Mouse (Mus musculus): ENCODE data around the gene Clec4n. TPM values are rescaled to one million over a fixed set of nuclear protein-coding genes. Genes with fewer than 3 reads are reported as not detected.
"Not testable (repeated sequence)": the region's sequence is repeated elsewhere in the genome, so short reads cannot be mapped to it uniquely, and the experiment has no call there.

The Clec4n gene
- 3.4 and 5.1 TPM in 2 replicates for polyA plus RNA-seq (2015; fragmentation: Nextera tagmentation; extraction: Ambion mirVana)

DNA sequence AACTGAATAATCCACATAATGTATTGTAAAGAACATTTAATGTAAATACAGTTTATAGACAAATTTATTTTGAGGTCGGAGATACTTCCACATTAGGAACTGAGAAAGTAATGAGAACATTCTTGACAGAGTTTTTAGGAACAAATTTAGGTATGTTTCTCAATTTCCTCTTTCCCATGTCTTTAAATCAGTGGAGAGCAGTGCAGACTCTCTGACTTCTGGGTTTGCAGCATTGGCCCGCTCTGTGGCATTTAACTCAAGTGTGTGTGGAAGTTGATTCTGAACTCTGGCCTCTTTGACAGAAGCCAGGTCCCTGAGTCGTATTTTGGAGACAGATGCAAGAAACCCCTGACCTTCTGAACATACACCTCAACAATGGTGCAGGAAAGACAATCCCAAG lies at the start of gene Clec4n:
Clec4n (plus strand) TSS at position 200 of the 400 bp plus-strand sequence.
- H3K36me3 ChIP-seq (ENCODE audit: control insufficient read depth, insufficient read depth, low read length) = no peaks in the 10 kb centered on the region
- no peak within 1 kb of the TSS for H3K4me2 ChIP-seq (ENCODE audit: low read depth, low read length)
- WGBS = 49% methylated on average over 3 of the region's 3 CpGs
- no peak for ATAC-seq
- no peak within 1 kb of the TSS for H3K27ac ChIP-seq (ENCODE audit: low read length)
- H3K27me3 ChIP-seq (replicated peaks; ENCODE audit: control insufficient read depth, insufficient read depth, low read length) = no peaks in the 10 kb centered on the region
- H3K9me3 ChIP-seq (ENCODE audit: control insufficient read depth, low read length) = no peaks in the 10 kb centered on the region
- H3K9ac ChIP-seq (ENCODE audit: low read depth, low read length) = no peak within 1 kb of the TSS
- no peak within 1 kb of the TSS for H3K4me3 ChIP-seq (ENCODE audit: low read length)
- no peaks in the 10 kb centered on the region for H3K4me1 ChIP-seq (ENCODE audit: control insufficient read depth, insufficient read depth, low read length)

GRCm38 (mm10) chr6:123184862-123185261 lies 44.8 kb upstream of the Clec4n start:
- H3K4me1 ChIP-seq (ENCODE audit: control insufficient read depth, insufficient read depth, low read length); H3K27me3 ChIP-seq (replicated peaks; ENCODE audit: control insufficient read depth, insufficient read depth, low read length); H3K4me2 ChIP-seq (ENCODE audit: low read depth, low read length); H3K36me3 ChIP-seq (ENCODE audit: control insufficient read depth, insufficient read depth, low read length); H3K4me3 ChIP-seq (ENCODE audit: low read length); H3K9me3 ChIP-seq (ENCODE audit: control insufficient read depth, low read length); ATAC-seq; H3K27ac ChIP-seq (ENCODE audit: low read length); H3K9ac ChIP-seq (ENCODE audit: low read depth, low read length): not testable (repeated sequence)
- WGBS = 82% methylated on average over 2 of the region's 2 CpGs

DNA sequence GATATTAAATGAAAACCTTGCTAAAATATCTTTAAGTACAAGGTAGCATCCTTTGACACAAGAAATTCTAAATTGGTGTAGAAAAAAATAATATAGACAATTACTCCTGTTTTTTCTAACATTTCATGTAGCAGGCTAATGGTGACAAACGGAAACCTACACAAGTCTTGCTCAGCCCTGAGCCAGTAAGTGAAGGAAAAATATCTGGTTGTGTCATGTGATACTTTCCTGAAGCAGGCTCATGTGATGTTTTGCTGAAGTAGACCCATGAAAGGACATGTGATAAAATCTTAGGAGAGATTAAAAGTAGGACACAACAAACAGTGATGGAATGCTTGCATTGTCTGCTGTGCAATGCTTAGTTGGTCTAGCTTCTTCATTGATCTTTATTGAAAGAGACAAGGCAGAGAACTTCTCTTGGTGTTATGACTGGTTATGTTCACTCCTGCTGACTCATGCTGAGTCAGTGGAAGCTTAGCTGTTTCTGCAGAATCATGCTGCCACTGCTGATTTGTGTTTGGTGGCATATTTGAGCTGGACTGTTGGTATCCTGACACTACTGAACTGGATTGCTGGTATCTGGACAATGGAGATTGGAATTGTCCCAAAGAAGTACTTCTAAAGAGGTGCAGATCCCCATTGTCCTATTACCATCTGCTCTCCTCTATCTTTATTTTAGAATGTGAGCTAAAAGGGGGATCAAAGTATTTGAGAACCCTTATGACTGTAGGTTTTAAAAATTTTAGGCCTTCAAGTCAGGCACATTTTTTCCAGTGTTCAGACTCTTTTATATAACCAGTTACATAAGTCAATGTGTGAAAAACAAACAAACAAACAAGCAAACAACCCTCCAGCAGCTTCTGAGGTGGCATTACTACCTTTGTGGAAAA lies 22.2 kb upstream of the Clec4n start:
- H3K36me3 ChIP-seq (ENCODE audit: control insufficient read depth, insufficient read depth, low read length) = no peaks in the 10 kb centered on the region
- no peaks in the 10 kb centered on the region for H3K4me1 ChIP-seq (ENCODE audit: control insufficient read depth, insufficient read depth, low read length)
- 0 out of 2 replicates have a peak, but pooled peaks have one; percentile 38 for ATAC-seq
- H3K9ac ChIP-seq (ENCODE audit: low read depth, low read length) = no peak overlapping the region
- H3K4me3 ChIP-seq (ENCODE audit: low read length) = no peak overlapping the region
- no peak overlapping the region for H3K27ac ChIP-seq (ENCODE audit: low read length)
- 89% methylated on average over 1 of the region's 1 CpGs for WGBS
- H3K9me3 ChIP-seq (ENCODE audit: control insufficient read depth, low read length) = no peaks in the 10 kb centered on the region
- no peaks in the 10 kb centered on the region for H3K27me3 ChIP-seq (replicated peaks; ENCODE audit: control insufficient read depth, insufficient read depth, low read length)
- no peak overlapping the region for H3K4me2 ChIP-seq (ENCODE audit: low read depth, low read length)

DNA sequence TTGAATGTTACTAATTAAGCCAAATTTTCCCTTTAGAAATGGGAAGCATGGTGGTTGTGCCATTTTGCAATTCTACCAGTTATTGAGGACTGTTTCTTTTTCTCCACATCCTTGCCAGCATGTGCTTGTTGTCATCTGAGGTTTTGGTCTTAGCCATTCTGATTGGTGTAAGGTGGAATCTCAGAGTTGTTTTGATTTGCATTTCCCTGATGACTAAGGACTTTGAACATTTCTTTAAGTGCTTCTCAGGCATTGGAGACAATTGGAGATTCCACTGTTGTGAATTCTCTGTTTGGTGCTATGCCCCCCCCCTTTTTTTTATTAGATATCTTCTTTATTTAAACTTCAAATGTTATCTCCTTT lies 21.6 kb upstream of the Clec4n start:
- not testable (repeated sequence) for H3K4me2 ChIP-seq (ENCODE audit: low read depth, low read length); H3K36me3 ChIP-seq (ENCODE audit: control insufficient read depth, insufficient read depth, low read length); H3K27me3 ChIP-seq (replicated peaks; ENCODE audit: control insufficient read depth, insufficient read depth, low read length); H3K4me1 ChIP-seq (ENCODE audit: control insufficient read depth, insufficient read depth, low read length); H3K9ac ChIP-seq (ENCODE audit: low read depth, low read length); H3K9me3 ChIP-seq (ENCODE audit: control insufficient read depth, low read length); H3K27ac ChIP-seq (ENCODE audit: low read length); ATAC-seq; H3K4me3 ChIP-seq (ENCODE audit: low read length)

- no peak overlapping the region for H3K9ac ChIP-seq (ENCODE audit: low read depth, low read length)
- H3K27me3 ChIP-seq (replicated peaks; ENCODE audit: control insufficient read depth, insufficient read depth, low read length) = no peaks in the 10 kb centered on the region
- ATAC-seq = no peak
- H3K36me3 ChIP-seq (ENCODE audit: control insufficient read depth, insufficient read depth, low read length) = no peaks in the 10 kb centered on the region
- H3K4me3 ChIP-seq (ENCODE audit: low read length) = no peak overlapping the region
- no peak overlapping the region for H3K4me2 ChIP-seq (ENCODE audit: low read depth, low read length)
- H3K27ac ChIP-seq (ENCODE audit: low read length) = no peak overlapping the region
- no peaks in the 10 kb centered on the region for H3K4me1 ChIP-seq (ENCODE audit: control insufficient read depth, insufficient read depth, low read length)
- 61% methylated on average over 1 of the region's 1 CpGs for WGBS
- no peaks in the 10 kb centered on the region for H3K9me3 ChIP-seq (ENCODE audit: control insufficient read depth, low read length)
These were observed 17.9 kb upstream of the Clec4n start for GRCm38 (mm10) chr6:123211726-123212125.

- H3K27me3 ChIP-seq (replicated peaks; ENCODE audit: control insufficient read depth, insufficient read depth, low read length) = no peaks in the 10 kb centered on the region
- no peak overlapping the region for H3K27ac ChIP-seq (ENCODE audit: low read length)
- H3K4me2 ChIP-seq (ENCODE audit: low read depth, low read length) = no peak overlapping the region
- no peaks in the 10 kb centered on the region for H3K4me1 ChIP-seq (ENCODE audit: control insufficient read depth, insufficient read depth, low read length)
- no peaks in the 10 kb centered on the region for H3K9me3 ChIP-seq (ENCODE audit: control insufficient read depth, low read length)
- H3K9ac ChIP-seq (ENCODE audit: low read depth, low read length) = no peak overlapping the region
- no peaks in the 10 kb centered on the region for H3K36me3 ChIP-seq (ENCODE audit: control insufficient read depth, insufficient read depth, low read length)
- no peak for ATAC-seq
- 54% methylated on average over 2 of the region's 2 CpGs for WGBS
- no peak overlapping the region for H3K4me3 ChIP-seq (ENCODE audit: low read length)
These were observed 2.0 kb upstream of the Clec4n start for GRCm38 (mm10) chr6:123227519-123228166.

- WGBS = 68% methylated on average over 2 of the region's 2 CpGs
- H3K27me3 ChIP-seq (replicated peaks; ENCODE audit: control insufficient read depth, insufficient read depth, low read length) = no peaks in the 10 kb centered on the region
- no peak overlapping the region for H3K4me3 ChIP-seq (ENCODE audit: low read length)
- H3K4me1 ChIP-seq (ENCODE audit: control insufficient read depth, insufficient read depth, low read length) = no peaks in the 10 kb centered on the region
- H3K9me3 ChIP-seq (ENCODE audit: control insufficient read depth, low read length) = no peaks in the 10 kb centered on the region
- H3K27ac ChIP-seq (ENCODE audit: low read length) = no peak overlapping the region
- H3K9ac ChIP-seq (ENCODE audit: low read depth, low read length) = no peak overlapping the region
- no peak overlapping the region for H3K4me2 ChIP-seq (ENCODE audit: low read depth, low read length)
- no peaks in the 10 kb centered on the region for H3K36me3 ChIP-seq (ENCODE audit: control insufficient read depth, insufficient read depth, low read length)
- ATAC-seq = no peak
These were observed 1.5 kb downstream of the Clec4n start for GRCm38 (mm10) chr6:123231149-123231548.

DNA sequence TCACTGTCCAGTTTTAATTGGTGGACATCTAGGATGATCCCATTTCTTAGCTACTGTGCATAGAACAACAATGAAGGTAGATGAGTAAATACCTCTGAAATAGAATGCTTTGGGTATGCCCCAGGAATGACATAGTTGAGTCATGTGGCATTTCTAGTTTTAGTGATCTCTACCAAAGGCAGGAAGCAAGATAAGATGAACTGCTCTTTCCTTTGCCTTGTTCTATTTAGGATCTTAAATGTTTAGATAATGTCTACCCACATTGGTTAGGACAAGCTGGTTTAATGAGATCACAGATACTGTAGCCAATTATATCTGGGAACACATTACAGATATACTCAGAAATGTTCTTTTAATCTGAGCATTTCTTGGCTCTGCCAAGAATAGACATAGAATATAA lies 7.9 kb downstream of the Clec4n start:
- ATAC-seq = no peak
- H3K9ac ChIP-seq (ENCODE audit: low read depth, low read length) = no peak overlapping the region
- no peak overlapping the region for H3K27ac ChIP-seq (ENCODE audit: low read length)
- no peaks in the 10 kb centered on the region for H3K27me3 ChIP-seq (replicated peaks; ENCODE audit: control insufficient read depth, insufficient read depth, low read length)
- no peaks in the 10 kb centered on the region for H3K36me3 ChIP-seq (ENCODE audit: control insufficient read depth, insufficient read depth, low read length)
- H3K4me2 ChIP-seq (ENCODE audit: low read depth, low read length) = no peak overlapping the region
- H3K9me3 ChIP-seq (ENCODE audit: control insufficient read depth, low read length) = no peaks in the 10 kb centered on the region
- no peak overlapping the region for H3K4me3 ChIP-seq (ENCODE audit: low read length)
- no peaks in the 10 kb centered on the region for H3K4me1 ChIP-seq (ENCODE audit: control insufficient read depth, insufficient read depth, low read length)

DNA sequence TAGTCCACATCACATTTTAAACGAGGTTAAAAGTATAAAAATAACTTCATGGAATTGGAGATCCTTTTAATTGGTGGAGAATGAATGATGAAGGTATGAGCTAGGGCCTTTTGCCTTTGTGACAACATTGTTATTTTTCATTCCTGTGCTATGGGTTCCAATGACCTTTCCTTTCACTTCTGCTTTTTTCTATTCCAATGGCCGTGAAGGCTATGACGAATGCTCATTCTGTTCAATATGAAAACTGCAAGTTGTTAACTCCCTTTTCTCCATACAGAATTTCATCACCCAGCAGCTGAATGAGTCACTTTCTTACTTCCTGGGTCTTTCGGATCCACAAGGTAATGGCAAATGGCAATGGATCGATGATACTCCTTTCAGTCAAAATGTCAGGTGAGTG lies 14.6 kb downstream of the Clec4n start:
- no peaks in the 10 kb centered on the region for H3K9me3 ChIP-seq (ENCODE audit: control insufficient read depth, low read length)
- no peak overlapping the region for H3K4me3 ChIP-seq (ENCODE audit: low read length)
- 82% methylated on average over 5 of the region's 5 CpGs for WGBS
- no peak overlapping the region for H3K4me2 ChIP-seq (ENCODE audit: low read depth, low read length)
- H3K4me1 ChIP-seq (ENCODE audit: control insufficient read depth, insufficient read depth, low read length) = no peaks in the 10 kb centered on the region
- no peak overlapping the region for H3K9ac ChIP-seq (ENCODE audit: low read depth, low read length)
- no peak overlapping the region for H3K27ac ChIP-seq (ENCODE audit: low read length)
- H3K27me3 ChIP-seq (replicated peaks; ENCODE audit: control insufficient read depth, insufficient read depth, low read length) = no peaks in the 10 kb centered on the region
- ATAC-seq = no peak
- no peaks in the 10 kb centered on the region for H3K36me3 ChIP-seq (ENCODE audit: control insufficient read depth, insufficient read depth, low read length)
